Mouse (Mus musculus): ENCODE results near the gene Pcif1.

GRCm38 (mm10) chr2:164923291-164923690, 44.2 kb downstream of the Pcif1 start:
- TF ChIP-seq CTCF (IDR thresholded peaks at IDR 0.05; ENCODE audit: borderline replicate concordance, insufficient read depth, low read length): no peak
- TF ChIP-seq POLR2A (IDR thresholded peaks at IDR 0.05; ENCODE audit: low read depth, low read length): no peak
